Mouse (Mus musculus): ENCODE results near the gene Plcb1. TPM values are rescaled to one million over a fixed set of nuclear protein-coding genes. Genes with fewer than 3 reads are reported as not detected.
A peak's percentile ranks its signal among the peaks of the same experiment; 100 is the strongest.
"Not testable (repeated sequence)": the region's sequence is repeated elsewhere in the genome, so short reads cannot be mapped to it uniquely, and the experiment has no call there.

Gene Plcb1
- polyA plus RNA-seq, 1 experiment from 2014 or later = 4.8 TPM

GRCm38 (mm10) chr2:135356311-135356710 is 570.4 kb downstream of the Plcb1 start:
- no peaks in the 10 kb centered on the region for H3K9me3 ChIP-seq (replicated peaks)
- H3K4me1 ChIP-seq = no peaks in the 10 kb centered on the region
- no peak overlapping the region for H3K27ac ChIP-seq (replicated peaks)
- DNase-seq (ENCODE audit: low spot score) = no peak
- no peaks in the 10 kb centered on the region for H3K36me3 ChIP-seq
- no peaks in the 10 kb centered on the region for H3K27me3 ChIP-seq (ENCODE audit: low read depth, poor library complexity, severe bottlenecking)
- 30% methylated on average over 1 of the region's 1 CpGs for WGBS
- H3K4me3 ChIP-seq = no peak overlapping the region

- Histone ChIP-seq H3K36me3 (no peaks in the 10 kb centered on the region), H3K27ac (replicated peaks) (no peak overlapping the region), H3K9me3 (replicated peaks) (no peaks in the 10 kb centered on the region), H3K27me3 (ENCODE audit: low read depth, poor library complexity, severe bottlenecking) (no peaks in the 10 kb centered on the region), H3K4me3 (no peak overlapping the region), H3K4me1 (no peaks in the 10 kb centered on the region)
- DNase-seq (ENCODE audit: low spot score) = no peak
- 38% methylated on average over 1 of the region's 1 CpGs for WGBS
These were observed 575.9 kb downstream of the Plcb1 start for GRCm38 (mm10) chr2:135361798-135362197.

DNA sequence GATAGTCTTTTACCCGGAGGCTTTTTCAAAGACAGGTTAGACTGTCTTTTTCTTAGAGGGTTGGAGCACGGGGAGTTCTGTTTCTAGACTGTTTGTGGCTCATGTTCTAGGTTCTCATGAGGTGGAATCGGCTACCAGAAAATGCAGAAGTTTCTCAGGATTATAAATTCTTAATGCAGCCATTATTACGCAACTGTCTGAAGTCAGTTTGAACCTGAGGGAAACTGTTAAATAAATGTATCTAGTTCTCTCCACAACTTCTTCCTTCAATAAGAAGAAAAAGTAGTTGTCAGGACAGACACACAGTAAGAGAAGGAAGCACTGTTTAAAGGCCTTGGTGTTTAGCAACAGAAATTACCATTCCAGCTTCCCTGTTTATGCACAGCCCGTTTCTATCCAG is 577.1 kb downstream of the Plcb1 start:
- Histone ChIP-seq H3K27ac (replicated peaks) (no peak overlapping the region), H3K27me3 (ENCODE audit: low read depth, poor library complexity, severe bottlenecking) (no peaks in the 10 kb centered on the region), H3K4me3 (no peak overlapping the region), H3K9me3 (replicated peaks) (no peaks in the 10 kb centered on the region), H3K36me3 (no peaks in the 10 kb centered on the region), H3K4me1 (no peaks in the 10 kb centered on the region)
- DNase-seq (ENCODE audit: low spot score) = no peak
- WGBS = 90% methylated on average over 5 of the region's 5 CpGs

DNA sequence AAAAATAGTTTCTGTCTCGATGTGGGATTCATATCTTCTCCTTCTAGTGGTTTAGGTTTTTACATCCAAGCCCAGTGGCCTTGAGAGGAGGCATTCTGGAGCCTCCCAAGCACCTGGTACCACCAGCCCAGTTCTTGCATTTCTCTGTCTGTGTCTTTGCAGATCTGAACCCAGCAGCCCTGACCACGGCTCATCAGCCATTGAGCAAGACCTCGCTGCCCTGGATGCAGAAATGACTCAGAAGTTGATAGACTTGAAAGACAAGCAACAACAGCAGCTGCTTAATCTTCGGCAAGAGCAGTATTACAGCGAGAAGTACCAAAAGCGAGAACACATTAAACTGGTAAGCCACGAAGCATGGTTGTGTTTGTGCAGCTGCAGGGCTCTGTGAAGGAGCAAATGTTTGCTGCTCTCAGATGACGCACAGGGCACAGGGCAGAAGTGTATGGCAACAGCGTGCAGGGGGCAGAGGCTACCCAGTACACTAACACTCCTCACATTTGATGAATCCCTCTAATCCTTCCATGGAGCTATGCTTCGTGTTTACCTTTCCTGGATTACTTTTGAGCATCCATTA is 584.5 kb downstream of the Plcb1 start:
- no peaks in the 10 kb centered on the region for H3K9me3 ChIP-seq (replicated peaks)
- WGBS = 66% methylated on average over 10 of the region's 10 CpGs
- peaks cover 8% of the 10 kb centered on the region; the same call in 1 of the 2 replicates for H3K4me1 ChIP-seq
- no peak overlapping the region for H3K27ac ChIP-seq (replicated peaks)
- no peaks in the 10 kb centered on the region for H3K36me3 ChIP-seq
- DNase-seq (ENCODE audit: low spot score) = no peak
- no peak overlapping the region for H3K4me3 ChIP-seq
- H3K27me3 ChIP-seq (ENCODE audit: low read depth, poor library complexity, severe bottlenecking) = no peaks in the 10 kb centered on the region

GRCm38 (mm10) chr2:135380796-135381195 is 594.9 kb downstream of the Plcb1 start:
- not testable (repeated sequence) for H3K9me3 ChIP-seq (replicated peaks); H3K4me3 ChIP-seq; H3K27ac ChIP-seq (replicated peaks); H3K36me3 ChIP-seq; H3K4me1 ChIP-seq; H3K27me3 ChIP-seq (ENCODE audit: low read depth, poor library complexity, severe bottlenecking); DNase-seq (ENCODE audit: low spot score)
- WGBS = 26% methylated on average over 7 of the region's 7 CpGs

GRCm38 (mm10) chr2:135381396-135381795 is 595.5 kb downstream of the Plcb1 start:
- Histone ChIP-seq H3K36me3 (no peaks in the 10 kb centered on the region), H3K27ac (replicated peaks) (no peak overlapping the region), H3K27me3 (ENCODE audit: low read depth, poor library complexity, severe bottlenecking) (no peaks in the 10 kb centered on the region), H3K4me1 (peaks cover 10% of the 10 kb centered on the region), H3K4me3 (no peak overlapping the region), H3K9me3 (replicated peaks) (no peaks in the 10 kb centered on the region)
- no peak for DNase-seq (ENCODE audit: low spot score)
- WGBS = 72% methylated on average over 1 of the region's 1 CpGs

DNA sequence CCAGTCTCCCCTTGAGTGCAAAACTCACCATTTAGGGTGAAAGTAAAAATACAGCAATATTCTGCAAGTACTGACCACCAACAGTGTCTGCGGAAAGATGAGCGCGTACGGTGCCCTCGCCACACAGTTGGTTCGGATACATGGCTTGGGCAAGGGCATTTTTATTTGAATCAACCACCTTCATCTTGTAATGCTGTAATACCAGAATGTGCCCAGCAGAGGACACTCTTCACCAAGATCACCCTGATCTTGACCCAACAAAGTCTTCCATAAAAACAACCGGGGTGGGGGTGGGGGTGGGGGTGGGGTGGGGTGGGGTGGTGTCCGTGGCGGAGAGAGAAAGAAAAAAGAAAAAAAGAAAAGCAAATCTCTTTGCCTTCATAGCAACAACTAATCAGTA is 602.1 kb downstream of the Plcb1 start:
- 55% methylated on average over 9 of the region's 9 CpGs for WGBS
- Histone ChIP-seq H3K27ac (replicated peaks) (no peak overlapping the region), H3K9me3 (replicated peaks) (no peaks in the 10 kb centered on the region), H3K36me3 (no peaks in the 10 kb centered on the region), H3K4me3 (no peak overlapping the region), H3K4me1 (no peaks in the 10 kb centered on the region), H3K27me3 (ENCODE audit: low read depth, poor library complexity, severe bottlenecking) (no peaks in the 10 kb centered on the region)
- DNase-seq (ENCODE audit: low spot score) = no peak

DNA sequence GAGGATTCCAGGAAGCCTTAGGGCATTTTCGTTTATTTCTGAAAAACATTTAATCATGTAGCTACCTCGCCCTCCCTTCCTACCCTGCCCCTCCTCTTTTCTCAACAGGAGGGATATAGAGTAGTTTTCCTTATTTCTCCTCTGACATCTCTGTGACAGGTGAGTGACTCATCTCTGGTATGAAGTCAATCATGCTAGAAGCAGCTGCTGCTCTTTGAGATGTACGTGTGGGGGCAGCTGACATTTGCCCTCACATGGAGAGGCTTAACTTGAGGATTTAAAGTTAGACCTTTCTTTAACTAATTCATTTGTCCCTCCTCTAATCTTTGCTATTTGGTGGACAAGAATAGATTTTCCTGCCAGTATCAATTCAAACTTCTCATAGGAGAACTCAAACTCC is 608.8 kb downstream of the Plcb1 start:
- no peak overlapping the region for H3K4me3 ChIP-seq
- no peak for DNase-seq (ENCODE audit: low spot score)
- H3K9me3 ChIP-seq (replicated peaks) = no peaks in the 10 kb centered on the region
- H3K27me3 ChIP-seq (ENCODE audit: low read depth, poor library complexity, severe bottlenecking) = no peaks in the 10 kb centered on the region
- H3K36me3 ChIP-seq = no peaks in the 10 kb centered on the region
- no peak overlapping the region for H3K27ac ChIP-seq (replicated peaks)
- 69% methylated on average over 3 of the region's 3 CpGs for WGBS
- 0 out of 2 replicates have a peak, but pooled peaks cover 4% of the 10 kb centered on the region for H3K4me1 ChIP-seq

DNA sequence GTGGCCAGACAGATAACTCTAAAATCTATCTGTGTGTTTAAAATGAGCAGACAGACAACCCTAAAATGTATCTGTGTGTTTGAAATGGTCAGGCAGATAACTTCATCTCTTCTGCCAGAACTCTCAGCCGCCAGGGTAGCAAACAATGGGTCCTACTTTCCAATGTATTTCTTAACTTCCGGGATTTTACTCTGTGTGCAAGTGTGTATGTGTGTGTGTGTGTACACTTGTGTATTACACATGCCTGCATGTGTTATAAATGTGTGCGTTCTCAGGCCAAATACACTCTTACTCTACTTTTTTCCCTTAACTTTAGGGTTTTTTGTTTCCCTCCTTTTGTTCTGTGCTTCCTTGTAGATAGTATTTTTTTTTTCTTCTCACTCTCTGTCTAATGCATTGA is 610.5 kb downstream of the Plcb1 start:
- 93% methylated on average over 3 of the region's 3 CpGs for WGBS
- H3K4me3 ChIP-seq = no peak overlapping the region
- 0 out of 2 replicates have a peak, but pooled peaks cover 4% of the 10 kb centered on the region for H3K4me1 ChIP-seq
- no peaks in the 10 kb centered on the region for H3K36me3 ChIP-seq
- no peaks in the 10 kb centered on the region for H3K9me3 ChIP-seq (replicated peaks)
- no peak overlapping the region for H3K27ac ChIP-seq (replicated peaks)
- no peaks in the 10 kb centered on the region for H3K27me3 ChIP-seq (ENCODE audit: low read depth, poor library complexity, severe bottlenecking)
- DNase-seq (ENCODE audit: low spot score) = no peak

DNA sequence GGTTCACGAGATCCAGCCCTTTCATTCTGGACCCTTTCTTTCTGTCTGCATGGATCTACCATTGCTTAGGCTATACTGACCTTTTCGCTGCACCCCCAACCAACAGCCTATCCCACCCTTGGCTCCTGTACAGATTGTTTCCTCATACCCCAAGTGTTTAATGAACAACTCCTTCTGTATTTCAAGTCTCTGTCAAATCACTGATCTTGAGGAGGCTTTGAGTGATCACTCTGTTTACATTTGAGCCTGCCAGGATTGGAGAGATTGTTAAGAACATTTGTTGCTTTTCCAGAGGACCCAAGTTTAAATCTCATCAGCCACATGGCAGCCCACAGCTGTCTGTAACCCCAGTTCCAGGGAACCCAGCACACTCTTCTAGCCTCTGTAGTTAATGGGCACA is 612.1 kb downstream of the Plcb1 start:
- Histone ChIP-seq H3K4me1 (peaks cover 11% of the 10 kb centered on the region), H3K4me3 (no peak overlapping the region), H3K9me3 (replicated peaks) (no peaks in the 10 kb centered on the region), H3K27me3 (ENCODE audit: low read depth, poor library complexity, severe bottlenecking) (no peaks in the 10 kb centered on the region), H3K27ac (replicated peaks) (no peak overlapping the region), H3K36me3 (no peaks in the 10 kb centered on the region)
- DNase-seq (ENCODE audit: low spot score) = no peak
- WGBS = 90% methylated on average over 2 of the region's 2 CpGs

GRCm38 (mm10) chr2:135399760-135400159 is 613.9 kb downstream of the Plcb1 start:
- Histone ChIP-seq H3K36me3 (no peaks in the 10 kb centered on the region), H3K4me1 (peaks cover 25% of the 10 kb centered on the region), H3K27me3 (ENCODE audit: low read depth, poor library complexity, severe bottlenecking) (no peaks in the 10 kb centered on the region), H3K9me3 (replicated peaks) (no peaks in the 10 kb centered on the region), H3K27ac (replicated peaks) (no peak overlapping the region), H3K4me3 (no peak overlapping the region)
- whole genome bisulfite sequencing = 89% methylated on average over 6 of the region's 6 CpGs
- DNase-seq (ENCODE audit: low spot score) = no peak

DNA sequence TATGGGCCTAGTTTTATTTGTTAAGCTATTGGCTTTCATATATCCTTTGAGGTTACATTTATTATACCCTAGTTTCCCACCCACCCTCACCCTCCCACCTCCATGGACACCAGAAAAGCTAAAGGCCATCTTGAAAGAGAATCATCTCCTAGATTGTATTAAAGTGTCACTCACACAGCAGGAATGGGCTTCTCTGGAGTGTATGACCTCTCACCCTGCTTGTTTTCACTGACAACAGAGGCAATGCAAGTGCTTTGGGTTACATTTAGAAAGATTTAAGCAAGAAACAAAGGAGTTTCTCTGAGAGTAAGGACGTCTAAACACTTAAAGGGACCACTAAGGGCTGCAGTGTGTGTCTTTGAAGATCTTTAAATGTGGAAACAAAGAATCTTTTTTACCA is 617.0 kb downstream of the Plcb1 start:
- Histone ChIP-seq H3K4me3 (no peak overlapping the region), H3K9me3 (replicated peaks) (no peaks in the 10 kb centered on the region), H3K36me3 (no peaks in the 10 kb centered on the region), H3K4me1 (peaks cover 23% of the 10 kb centered on the region), H3K27ac (replicated peaks) (peak overlapping the region; percentile 14; the same call in 1 of the 2 replicates), H3K27me3 (ENCODE audit: low read depth, poor library complexity, severe bottlenecking) (no peaks in the 10 kb centered on the region; the same call in 1 of the 2 replicates)
- WGBS = 2% methylated on average over 1 of the region's 1 CpGs
- DNase-seq (ENCODE audit: low spot score) = no peak

- Histone ChIP-seq H3K27ac (replicated peaks) (peak overlapping the region; percentile 14; the same call in 1 of the 2 replicates), H3K36me3 (no peaks in the 10 kb centered on the region), H3K27me3 (ENCODE audit: low read depth, poor library complexity, severe bottlenecking) (no peaks in the 10 kb centered on the region; the same call in 1 of the 2 replicates), H3K9me3 (replicated peaks) (no peaks in the 10 kb centered on the region), H3K4me3 (no peak overlapping the region), H3K4me1 (peaks cover 23% of the 10 kb centered on the region)
- no peak for DNase-seq (ENCODE audit: low spot score)
- WGBS = 68% methylated on average over 6 of the region's 6 CpGs
These were observed 617.5 kb downstream of the Plcb1 start for GRCm38 (mm10) chr2:135403344-135403743.

GRCm38 (mm10) chr2:135404095-135404494 is 618.2 kb downstream of the Plcb1 start:
- Histone ChIP-seq H3K4me3 (no peak overlapping the region), H3K4me1 (peaks cover 28% of the 10 kb centered on the region), H3K27ac (replicated peaks) (no peak overlapping the region), H3K9me3 (replicated peaks) (no peaks in the 10 kb centered on the region), H3K36me3 (no peaks in the 10 kb centered on the region), H3K27me3 (ENCODE audit: low read depth, poor library complexity, severe bottlenecking) (no peaks in the 10 kb centered on the region; the same call in 1 of the 2 replicates)
- DNase-seq (ENCODE audit: low spot score) = no peak
- WGBS = 47% methylated on average over 1 of the region's 1 CpGs

Data from midbrain, embryonic 10.5 days (tissue).